Mouse (Mus musculus): Measurements from ENCODE around the gene Cuedc1.
A peak's percentile ranks its signal among the peaks of the same experiment; 100 is the strongest.

The Cuedc1 gene

GRCm38 (mm10) chr11:88083699-88084098, 14.2 kb upstream of the Cuedc1 start:
- DNase-seq (ENCODE audit: low spot score in 2 of 2): no peak

- DNase-seq (ENCODE audit: low spot score in 2 of 2): peak; percentile 84 to 88
Observed at GRCm38 (mm10) chr11:88086737-88087627, 10.9 kb upstream of the Cuedc1 start.

- no peak for DNase-seq (ENCODE audit: low spot score in 2 of 2)
Observed at GRCm38 (mm10) chr11:88089150-88089549, 8.7 kb upstream of the Cuedc1 start.

GRCm38 (mm10) chr11:88090293-88090692, 7.6 kb upstream of the Cuedc1 start:
- no peak for DNase-seq (ENCODE audit: low spot score in 2 of 2)

- DNase-seq (ENCODE audit: low spot score in 2 of 2): no peak
Observed at GRCm38 (mm10) chr11:88091949-88092348, 5.9 kb upstream of the Cuedc1 start.

GRCm38 (mm10) chr11:88097173-88097572, 685 bp upstream of the Cuedc1 start:
- no peak for DNase-seq (ENCODE audit: low spot score in 2 of 2)

GRCm38 (mm10) chr11:88098787-88099598, 1.1 kb downstream of the Cuedc1 start:
- peak; percentile 74 to 75 for DNase-seq (ENCODE audit: low spot score in 2 of 2)

GRCm38 (mm10) chr11:88099599-88100023, 1.8 kb downstream of the Cuedc1 start:
- DNase-seq (ENCODE audit: low spot score in 2 of 2): peak; percentile 35 to 37

GRCm38 (mm10) chr11:88100170-88100569, 2.3 kb downstream of the Cuedc1 start:
- no peak for DNase-seq (ENCODE audit: low spot score in 2 of 2)

- DNase-seq (ENCODE audit: low spot score in 2 of 2): no peak
Observed at GRCm38 (mm10) chr11:88103214-88103941, 5.5 kb downstream of the Cuedc1 start.

GRCm38 (mm10) chr11:88105494-88106291, 7.8 kb downstream of the Cuedc1 start:
- DNase-seq (ENCODE audit: low spot score in 2 of 2): no peak

- no peak for DNase-seq (ENCODE audit: low spot score in 2 of 2)
Observed at GRCm38 (mm10) chr11:88106292-88106554, 8.4 kb downstream of the Cuedc1 start.

- DNase-seq (ENCODE audit: low spot score in 2 of 2): no peak
Observed at GRCm38 (mm10) chr11:88107365-88107764, 9.5 kb downstream of the Cuedc1 start.

GRCm38 (mm10) chr11:88110031-88110594, 12.3 kb downstream of the Cuedc1 start:
- no peak for DNase-seq (ENCODE audit: low spot score in 2 of 2)

GRCm38 (mm10) chr11:88112078-88112477, 14.2 kb downstream of the Cuedc1 start:
- DNase-seq (ENCODE audit: low spot score in 2 of 2): no peak

GRCm38 (mm10) chr11:88112677-88113333, 14.9 kb downstream of the Cuedc1 start:
- DNase-seq (ENCODE audit: low spot score in 2 of 2): no peak

- no peak for DNase-seq (ENCODE audit: low spot score in 2 of 2)
Observed at GRCm38 (mm10) chr11:88113543-88114271, 15.8 kb downstream of the Cuedc1 start.

GRCm38 (mm10) chr11:88114871-88115301, 17.0 kb downstream of the Cuedc1 start:
- DNase-seq (ENCODE audit: low spot score in 2 of 2): no peak

GRCm38 (mm10) chr11:88116568-88116967, 18.7 kb downstream of the Cuedc1 start:
- DNase-seq (ENCODE audit: low spot score in 2 of 2): no peak
